Mouse (Mus musculus): Measurements from ENCODE around the gene Gm28372. TPM values are rescaled to one million over a fixed set of nuclear protein-coding genes. Genes with fewer than 3 reads are reported as not detected.
"Not testable (repeated sequence)": the region's sequence is repeated elsewhere in the genome, so short reads cannot be mapped to it uniquely, and the experiment has no call there.

Gm28372 gene
- polyA plus RNA-seq (2017; shearing (Covaris generic)): not detected

DNA sequence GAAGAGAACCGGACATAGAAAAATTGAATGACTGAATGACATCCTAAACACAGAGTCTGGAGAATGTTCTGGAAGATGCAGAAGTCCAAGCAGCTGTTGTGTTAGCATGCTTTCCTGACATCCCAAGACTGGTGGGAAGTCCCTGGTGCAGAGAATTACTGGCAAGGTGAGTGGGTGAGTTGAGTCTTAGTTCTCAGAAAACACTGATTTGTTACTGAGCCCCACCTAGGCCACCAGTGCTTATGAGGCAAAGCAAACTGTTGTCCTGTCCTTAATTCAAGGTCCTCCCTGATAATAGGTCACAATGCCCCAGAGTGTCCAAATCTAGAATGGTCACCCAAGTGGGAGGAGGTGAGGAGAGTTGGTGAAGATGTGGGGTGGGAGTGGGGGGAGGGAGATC, at the start of gene Gm28372, which contains the start of gene 1700020A23Rik:
Gene Gm28372, plus strand, starts transcription at position 301 of the 400 bp plus-strand sequence.
Gene 1700020A23Rik, plus strand, starts transcription at position 321 of the 400 bp plus-strand sequence.
- ATAC-seq: no peak

GRCm38 (mm10) chr2:130357551-130357950, 47.5 kb upstream of the Gm28372 start:
- ATAC-seq: no peak

GRCm38 (mm10) chr2:130358852-130359251, 46.2 kb upstream of the Gm28372 start:
- ATAC-seq: no peak

GRCm38 (mm10) chr2:130362511-130363026, 42.5 kb upstream of the Gm28372 start:
- no peak for ATAC-seq

- no peak for ATAC-seq
These were observed 39.6 kb upstream of the Gm28372 start for GRCm38 (mm10) chr2:130365211-130366094.

DNA sequence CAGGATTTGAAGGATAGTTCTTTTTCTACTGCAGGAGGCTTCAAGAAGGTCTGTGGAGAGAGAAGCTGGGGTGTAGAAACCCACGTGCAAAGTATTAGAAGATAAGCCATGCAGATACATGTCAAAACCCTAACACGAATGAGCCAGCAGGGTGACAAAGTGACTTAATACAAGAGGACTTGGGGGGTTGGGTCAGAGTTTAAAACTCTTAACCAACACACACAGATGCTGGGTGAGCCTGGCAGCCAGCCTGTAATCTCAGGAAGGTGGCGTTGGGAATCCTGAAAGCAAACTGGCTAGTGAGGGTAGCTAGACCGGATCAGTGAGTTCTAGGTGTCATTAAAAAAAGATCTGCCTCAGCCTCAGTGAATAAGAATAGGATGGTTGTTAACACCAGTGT, 37.7 kb upstream of the Gm28372 start:
- ATAC-seq: no peak

- ATAC-seq: not testable (repeated sequence)
These were observed 32.0 kb upstream of the Gm28372 start for GRCm38 (mm10) chr2:130373026-130373425.

- no peak for ATAC-seq
These were observed 30.1 kb upstream of the Gm28372 start for GRCm38 (mm10) chr2:130374951-130375350.

- ATAC-seq: no peak
These were observed 21.8 kb upstream of the Gm28372 start for GRCm38 (mm10) chr2:130383205-130383604.

- ATAC-seq: no peak
These were observed 21.1 kb upstream of the Gm28372 start for GRCm38 (mm10) chr2:130383895-130384294.

DNA sequence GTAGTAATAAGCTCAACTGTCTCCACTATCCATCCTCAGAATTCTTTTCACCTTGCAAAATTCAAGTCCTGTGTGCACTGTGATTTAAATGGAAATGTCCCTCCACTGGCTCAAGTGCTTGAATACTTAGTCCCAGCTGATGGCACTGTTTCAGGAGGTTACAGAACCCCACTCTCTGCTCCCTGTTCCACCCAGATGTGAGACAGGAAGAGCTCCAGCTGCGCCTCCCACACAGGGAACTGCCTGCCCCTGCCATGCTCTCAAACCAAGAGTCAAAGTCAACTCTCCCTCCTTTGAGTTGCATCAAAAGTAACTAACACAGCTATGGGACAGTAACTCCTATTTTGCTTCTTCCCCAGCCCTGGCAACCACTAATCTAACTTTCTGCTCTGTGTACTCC, 18.8 kb upstream of the Gm28372 start:
- no peak for ATAC-seq

GRCm38 (mm10) chr2:130388796-130389195, 16.2 kb upstream of the Gm28372 start:
- ATAC-seq: no peak

DNA sequence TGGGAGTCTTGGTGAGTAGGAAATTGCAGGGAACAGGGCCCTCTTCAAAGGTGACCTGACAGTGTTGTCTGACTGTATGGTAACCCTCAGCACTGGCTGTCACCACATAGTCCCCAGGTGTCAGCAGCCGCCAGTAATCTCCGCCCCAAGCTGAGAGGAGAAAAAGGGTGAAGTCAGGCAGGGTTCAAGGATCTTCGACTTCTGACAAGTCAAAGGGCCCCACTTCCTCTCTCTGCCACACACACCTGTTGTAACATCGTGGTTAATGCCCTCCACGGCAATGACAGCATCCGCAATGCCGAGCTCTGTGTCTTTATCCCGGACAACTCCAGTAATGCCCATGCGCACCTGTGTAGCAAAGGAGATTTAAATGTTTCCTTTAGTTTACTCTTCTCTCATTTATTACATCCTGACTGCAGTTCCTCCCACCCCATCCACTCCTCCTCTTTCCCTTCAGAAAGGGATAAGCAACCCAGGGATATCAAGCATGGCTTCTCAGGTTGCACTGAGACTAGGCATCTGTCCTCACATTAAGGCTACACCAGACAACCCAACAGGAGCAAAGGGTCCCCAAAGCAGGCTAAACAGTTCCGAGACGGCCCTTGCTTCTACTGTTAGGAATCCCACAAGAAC, 13.9 kb upstream of the Gm28372 start:
- no peak for ATAC-seq

GRCm38 (mm10) chr2:130392836-130393235, 12.2 kb upstream of the Gm28372 start:
- no peak for ATAC-seq

DNA sequence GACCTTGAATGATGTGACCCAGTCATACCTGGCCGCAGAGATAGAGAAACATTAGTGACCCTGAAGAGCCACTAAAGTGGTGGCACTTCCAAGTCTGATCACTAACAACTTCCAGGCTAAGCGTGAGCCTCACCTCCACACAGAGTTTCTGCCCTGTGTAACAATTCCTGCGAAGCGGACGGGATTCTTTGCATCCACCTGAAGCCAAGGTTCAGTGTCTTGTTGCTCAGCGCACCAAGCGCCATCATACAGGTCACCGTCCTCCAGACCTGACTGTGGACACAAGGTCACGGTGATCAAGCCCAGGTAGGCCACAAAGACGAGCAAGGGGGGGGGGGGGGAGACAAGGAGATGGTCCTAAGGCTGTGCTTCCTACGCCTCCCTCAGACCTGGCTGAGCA, 9.3 kb upstream of the Gm28372 start:
- no peak for ATAC-seq

- ATAC-seq: no peak
These were observed 7.7 kb upstream of the Gm28372 start, which contains the start of gene Cpxm1 for GRCm38 (mm10) chr2:130397186-130397985. TSS of gene Cpxm1 (minus strand) at chr2:130397574.

DNA sequence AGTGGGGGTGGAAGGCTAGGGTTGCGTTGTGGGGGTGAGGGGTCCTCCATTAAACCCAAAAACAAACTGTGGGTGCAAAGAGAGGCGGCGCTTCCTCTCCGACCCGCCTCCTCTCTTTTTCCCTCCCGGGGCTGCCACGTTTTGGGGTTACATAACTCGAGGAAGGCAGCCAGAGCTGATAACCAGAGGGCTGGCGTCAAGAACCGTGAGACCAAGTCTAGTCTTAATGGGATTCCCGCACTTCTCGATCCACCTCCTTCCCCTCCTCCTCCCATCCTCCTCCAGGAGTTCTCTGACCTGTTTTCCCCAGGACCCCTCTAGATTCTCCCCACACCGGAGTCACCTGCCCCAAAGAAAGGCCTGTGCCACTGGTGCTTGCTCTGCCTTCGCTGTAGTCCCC, 6.9 kb upstream of the Gm28372 start:
- no peak for ATAC-seq

GRCm38 (mm10) chr2:130400046-130400445, 5.0 kb upstream of the Gm28372 start:
- no peak for ATAC-seq

DNA sequence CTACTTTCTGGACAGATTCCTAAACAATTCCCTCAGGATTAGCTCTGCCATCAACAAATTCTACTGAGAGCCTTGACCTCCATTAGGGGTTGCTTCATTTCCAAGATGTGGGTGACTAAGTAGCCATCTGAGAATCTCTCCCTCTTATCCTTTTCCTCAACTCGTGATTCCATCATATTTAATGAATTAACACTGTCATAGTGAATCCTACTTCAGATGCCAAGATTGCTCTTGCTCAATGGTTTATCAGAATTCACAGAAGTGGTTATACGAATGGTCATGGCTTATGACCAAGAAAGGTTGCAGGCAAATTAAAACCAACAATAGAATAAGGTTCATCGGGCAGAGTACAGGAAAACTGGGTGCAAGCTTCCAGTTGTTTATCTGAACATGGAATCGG, 3.1 kb upstream of the Gm28372 start:
- no peak for ATAC-seq

DNA sequence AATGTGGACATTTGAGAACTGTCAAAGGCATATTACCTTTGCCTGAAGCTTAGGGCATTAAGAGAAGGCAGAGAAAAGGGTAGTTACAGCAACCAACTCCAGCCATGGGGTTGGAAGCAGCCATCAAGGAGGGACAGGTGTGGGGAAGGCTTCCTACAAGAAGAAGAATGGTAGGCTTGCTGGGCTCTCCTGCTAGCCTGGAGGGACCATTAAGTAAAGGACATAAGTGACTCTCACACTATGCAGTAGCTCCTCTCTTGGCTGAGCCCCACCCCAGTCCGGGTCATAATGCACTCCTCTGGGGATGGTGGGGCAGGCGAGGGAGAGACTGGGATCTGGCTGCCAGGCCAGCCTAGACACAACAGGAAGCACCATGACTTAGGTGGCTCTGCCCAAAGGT, 1.1 kb downstream of the Gm28372 start, which contains the start of gene Tmem239:
Gene Tmem239, plus strand, starts transcription at position 301 of the 400 bp plus-strand sequence.
- ATAC-seq: no peak

DNA sequence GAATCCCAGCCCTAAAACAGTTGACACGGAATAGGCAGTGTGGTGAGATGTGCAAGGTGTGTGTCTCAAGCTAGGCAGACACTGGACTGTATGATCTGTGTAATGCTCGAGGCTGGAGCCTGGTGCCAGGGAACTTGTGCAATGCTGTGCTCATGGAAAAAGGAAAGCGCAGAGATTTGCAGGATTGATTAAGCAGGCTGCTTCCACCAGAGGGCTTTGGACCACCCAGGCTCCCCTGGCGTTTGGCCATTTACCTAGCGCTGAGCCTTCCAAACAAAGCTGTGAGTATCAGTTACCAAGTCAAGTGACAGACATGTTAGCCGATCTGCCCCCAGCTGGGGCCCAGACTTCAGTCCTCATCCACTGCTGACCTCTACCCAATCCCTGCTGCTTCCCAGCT, 3.2 kb downstream of the Gm28372 start:
- ATAC-seq: no peak
